Mouse (Mus musculus) left cerebral cortex, adult 9 months (tissue): ENCODE data around the gene Rfx5.
"Not testable (repeated sequence)": the region's sequence is repeated elsewhere in the genome, so short reads cannot be mapped to it uniquely, and the experiment has no call there.

ENCODE experiments used
- DNase-seq, 2 experiments: peaks; one replicate each; pipeline ENCODE4 v3.0.0; 2022; ENCODE audit warnings: low spot score in 2 of 2

Gene Rfx5

GRCm38 (mm10) chr3:94935332-94935731, 18.5 kb upstream of the Rfx5 start:
- not testable (repeated sequence) for DNase-seq

- not testable (repeated sequence) for DNase-seq
These were observed 17.7 kb upstream of the Rfx5 start for GRCm38 (mm10) chr3:94936147-94936546.

GRCm38 (mm10) chr3:94937194-94937593, 16.7 kb upstream of the Rfx5 start:
- not testable (repeated sequence) for DNase-seq

- not testable (repeated sequence) for DNase-seq
These were observed 13.8 kb upstream of the Rfx5 start for GRCm38 (mm10) chr3:94940033-94940432.

GRCm38 (mm10) chr3:94942211-94942967, 11.5 kb upstream of the Rfx5 start:
- not testable (repeated sequence) for DNase-seq

- not testable (repeated sequence) for DNase-seq
These were observed 10.2 kb upstream of the Rfx5 start for GRCm38 (mm10) chr3:94943706-94944105.

GRCm38 (mm10) chr3:94948066-94948614, 5.7 kb upstream of the Rfx5 start:
- no peak for DNase-seq

- DNase-seq = no peak
These were observed 4.2 kb upstream of the Rfx5 start for GRCm38 (mm10) chr3:94949645-94950044.

GRCm38 (mm10) chr3:94952806-94953205, 1.1 kb upstream of the Rfx5 start:
- peak in 1 of 2 experiments; percentile 26 for DNase-seq

- no peak for DNase-seq
These were observed 501 bp upstream of the Rfx5 start for GRCm38 (mm10) chr3:94953384-94953763.

- no peak for DNase-seq
These were observed 4.4 kb downstream of the Rfx5 start for GRCm38 (mm10) chr3:94958295-94958694.

GRCm38 (mm10) chr3:94959871-94960270, 6.0 kb downstream of the Rfx5 start:
- no peak for DNase-seq

GRCm38 (mm10) chr3:94960322-94960721, 6.4 kb downstream of the Rfx5 start:
- no peak for DNase-seq

GRCm38 (mm10) chr3:94964989-94965388, 11.1 kb downstream of the Rfx5 start:
- DNase-seq = no peak

- no peak for DNase-seq
These were observed 12.0 kb downstream of the Rfx5 start for GRCm38 (mm10) chr3:94965878-94966277.

GRCm38 (mm10) chr3:94972552-94972951, 18.7 kb downstream of the Rfx5 start:
- DNase-seq = no peak

GRCm38 (mm10) chr3:94973620-94974019, 19.7 kb downstream of the Rfx5 start:
- DNase-seq = no peak

- no peak for DNase-seq
These were observed 20.2 kb downstream of the Rfx5 start for GRCm38 (mm10) chr3:94974026-94974527.

GRCm38 (mm10) chr3:94974528-94975422, 20.9 kb downstream of the Rfx5 start, which contains the start of gene Pi4kb:
TSS of gene Pi4kb (plus strand) at chr3:94974731.
- peak; percentile 50 to 82 for DNase-seq

GRCm38 (mm10) chr3:94984312-94984711, 30.4 kb downstream of the Rfx5 start:
- DNase-seq = no peak

- no peak for DNase-seq
These were observed 31.6 kb downstream of the Rfx5 start for GRCm38 (mm10) chr3:94985513-94985912.

- no peak for DNase-seq
These were observed 33.7 kb downstream of the Rfx5 start for GRCm38 (mm10) chr3:94987578-94987977.
